Mouse (Mus musculus) 3T3-L1 (cell line): ENCODE data around the gene Hsph1.

Experiments used
- DNase-seq: peaks from one replicate; pipeline ENCODE4 v3.0.0-alpha.2; 2015; ENCODE audit warnings: low read depth, low spot score

Gene Hsph1

GRCm38 (mm10) chr5:149642366-149642765, 6.2 kb upstream of the Hsph1 start:
- DNase-seq = peak; percentile 74

GRCm38 (mm10) chr5:149641277-149641892, 5.2 kb upstream of the Hsph1 start:
- DNase-seq = peak; percentile 58

- peak; percentile 27 for DNase-seq
Measured at GRCm38 (mm10) chr5:149637306-149637705, 1.1 kb upstream of the Hsph1 start.

GRCm38 (mm10) chr5:149635556-149635955, 620 bp downstream of the Hsph1 start:
- DNase-seq = peak; percentile 62

- DNase-seq = no peak
Measured at GRCm38 (mm10) chr5:149634409-149635035, 1.7 kb downstream of the Hsph1 start.

- DNase-seq = no peak
Measured at GRCm38 (mm10) chr5:149625547-149625946, 10.6 kb downstream of the Hsph1 start.

GRCm38 (mm10) chr5:149623815-149624675, 12.1 kb downstream of the Hsph1 start:
- DNase-seq = peak; percentile 90

GRCm38 (mm10) chr5:149622644-149623043, 13.5 kb downstream of the Hsph1 start:
- no peak for DNase-seq

GRCm38 (mm10) chr5:149622152-149622551, 14.0 kb downstream of the Hsph1 start:
- no peak for DNase-seq

GRCm38 (mm10) chr5:149617776-149618425, 18.3 kb downstream of the Hsph1 start:
- DNase-seq = peak; percentile 66

GRCm38 (mm10) chr5:149616817-149617216, 19.4 kb downstream of the Hsph1 start:
- no peak for DNase-seq

- DNase-seq = peak; percentile 47
Measured at GRCm38 (mm10) chr5:149616138-149616537, 20.0 kb downstream of the Hsph1 start.

- peak; percentile 95 for DNase-seq
Measured at GRCm38 (mm10) chr5:149612740-149613139, 23.4 kb downstream of the Hsph1 start.

- peak; percentile 36 for DNase-seq
Measured at GRCm38 (mm10) chr5:149612165-149612518, 24.0 kb downstream of the Hsph1 start.

GRCm38 (mm10) chr5:149611476-149612164, 24.6 kb downstream of the Hsph1 start:
- peak; percentile 39 for DNase-seq

GRCm38 (mm10) chr5:149607083-149607720, 29.0 kb downstream of the Hsph1 start:
- DNase-seq = peak; percentile 86

GRCm38 (mm10) chr5:149603241-149603640, 32.9 kb downstream of the Hsph1 start:
- DNase-seq = peak; percentile 80

GRCm38 (mm10) chr5:149601996-149602395, 34.2 kb downstream of the Hsph1 start:
- DNase-seq = peak; percentile 44

GRCm38 (mm10) chr5:149597351-149597750, 38.8 kb downstream of the Hsph1 start:
- no peak for DNase-seq

- no peak for DNase-seq
Measured at GRCm38 (mm10) chr5:149594215-149594614, 42.0 kb downstream of the Hsph1 start.

- DNase-seq = no peak
Measured at GRCm38 (mm10) chr5:149589932-149590331, 46.2 kb downstream of the Hsph1 start.
